Mouse (Mus musculus): ENCODE measurements at regions not wholly inside any gene's neighbourhood (a gene's known extent, or its start where the extent isn't known, plus 50 kb on each side); places are given as distances from the start of the nearest gene placed in this dataset.
"Not testable (repeated sequence)": the region's sequence is repeated elsewhere in the genome, so short reads cannot be mapped to it uniquely, and the experiment has no call there.

- TF ChIP-seq CTCF (conservative IDR thresholded peaks at IDR 0.05 in 1 of 2, IDR thresholded peaks at IDR 0.05 in 1 of 2; ENCODE audit: low read depth in 2 of 2, low read length in 2 of 2); JUN (IDR thresholded peaks at IDR 0.05; ENCODE audit: insufficient read depth, low read depth, low read length); SMC3 (IDR thresholded peaks at IDR 0.05; ENCODE audit: low read depth, low read length); POLR2A (IDR thresholded peaks at IDR 0.05; ENCODE audit: low read depth, low read length): not testable (repeated sequence)
Observed at GRCm38 (mm10) chr14:53039475-53039874, 543.9 kb upstream of the Olfr1507 start.
